Mouse (Mus musculus) ES-E14 (cell line): ENCODE data around the gene Ptn. TPM values are rescaled to one million over a fixed set of nuclear protein-coding genes. Genes with fewer than 3 reads are reported as not detected.
A peak's percentile ranks its signal among the peaks of the same experiment; 100 is the strongest.

Experiments
- DNase-seq: peaks from one replicate; pipeline ENCODE4 v3.0.0-alpha.2; 2013; ENCODE audit warnings: low read depth, low spot score
- H3K27ac ChIP-seq: 2 replicates; pipeline ENCODE4 v1.5.1; 2012; ENCODE audit warnings: low read depth, mild to moderate bottlenecking, low read length, moderate library complexity, mixed read lengths; ENCODE audit not compliant: poor library complexity, insufficient read depth, severe bottlenecking
- H3K36me3 ChIP-seq: 2 replicates; pipeline ENCODE4 v1.6.1; 2012; ENCODE audit warnings: mild to moderate bottlenecking, low read length, moderate library complexity, mixed read lengths; ENCODE audit not compliant: control insufficient read depth, poor library complexity, insufficient read depth, severe bottlenecking
- H3K4me1 ChIP-seq, 2 experiments: fragments of 150-350 bp in 1 of 2; sonication (generic) in 1 of 2; 2 replicates each; pipeline ENCODE4 v1.6.1; 2012; ENCODE audit warnings: low read length in 2 of 2, mild to moderate bottlenecking in 1 of 2, mixed read lengths in 1 of 2; ENCODE audit not compliant: control insufficient read depth in 2 of 2, insufficient read depth in 2 of 2, poor library complexity in 1 of 2
- H3K4me3 ChIP-seq, 2 experiments: fragments of 150-350 bp in 1 of 2; sonication (generic) in 1 of 2; 2 replicates each; pipeline ENCODE4 v1.5.1; 2012; ENCODE audit warnings: low read length in 2 of 2, low read depth in 1 of 2, mild to moderate bottlenecking in 1 of 2, mixed read lengths in 1 of 2; ENCODE audit not compliant: insufficient read depth in 1 of 2, poor library complexity in 1 of 2, severe bottlenecking in 1 of 2
- H3K9ac ChIP-seq: 2 replicates; pipeline ENCODE4 v1.6.1; 2012; ENCODE audit warnings: low read depth, mild to moderate bottlenecking, low read length, mixed read lengths; ENCODE audit not compliant: poor library complexity, insufficient read depth, severe bottlenecking
- H3K9me3 ChIP-seq: fragments of 150-350 bp; sonication (generic); 2 replicates; pipeline ENCODE4 v1.6.1; 2012; ENCODE audit warnings: low read depth, mild to moderate bottlenecking, low read length; ENCODE audit not compliant: control insufficient read depth, insufficient read depth
- CHD2 ChIP-seq: IDR thresholded peaks from 2 replicates; pipeline ENCODE4 v1.6.1; 2014; ENCODE audit warnings: mild to moderate bottlenecking, low read depth, low read length, inconsistent platforms
- HCFC1 ChIP-seq: IDR thresholded peaks from 2 replicates; pipeline ENCODE4 v1.6.1; 2012; ENCODE audit warnings: low read length, inconsistent platforms, borderline replicate concordance; ENCODE audit not compliant: insufficient read depth
- MAFK ChIP-seq: IDR thresholded peaks from 2 replicates; pipeline ENCODE4 v1.6.1; 2014; ENCODE audit warnings: mild to moderate bottlenecking, low read depth, low read length, inconsistent platforms; ENCODE audit not compliant: insufficient read depth
- ZC3H11A ChIP-seq: IDR thresholded peaks from 2 replicates; pipeline ENCODE4 v1.6.1; 2012; ENCODE audit warnings: low read depth, mild to moderate bottlenecking, inconsistent platforms, low read length, borderline replicate concordance
- ZNF384 ChIP-seq: IDR thresholded peaks from 2 replicates; pipeline ENCODE4 v1.6.1; 2012; ENCODE audit warnings: low read depth, low read length, inconsistent platforms
- in situ Hi-C, 2 experiments: fragments of 600-800 bp; cut with MboI; formaldehyde crosslinking; loops; one replicate each; pipeline ENCODE4 v1.15.1; 2025; ENCODE audit warnings: low sequenced_read_pairs in 2 of 2, inconsistent platforms in 1 of 2; ENCODE audit not compliant: unreplicated experiment in 2 of 2
- total RNA-seq: library from RNA; depleted of rRNA; stranded (reverse); fragments of 300-350 nt; gene quantifications from 2 replicates; pipeline ENCODE4 v1.2.3, GENCODE M21; 2012

Ptn gene
- total RNA-seq, 1 experiment = 3.9 TPM

DNA sequence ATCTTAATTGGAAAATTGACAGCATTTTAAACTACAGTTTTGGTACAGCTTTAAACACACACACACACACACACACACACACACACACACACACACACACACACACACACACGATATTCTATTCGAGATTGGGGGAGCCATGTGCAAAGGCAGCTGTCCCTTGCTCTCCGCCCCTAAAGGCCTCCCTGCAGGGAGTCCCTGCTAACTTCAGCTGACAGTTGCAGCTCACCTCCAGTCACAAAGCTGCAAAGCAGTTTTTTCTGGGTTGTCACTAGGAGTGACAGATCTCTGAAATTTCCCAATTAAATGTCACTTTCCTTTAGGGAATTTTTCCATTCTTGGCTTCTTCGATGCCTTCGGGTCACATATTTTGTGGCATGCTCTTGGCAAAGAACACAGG is 428 bp upstream of the Ptn start:
- Histone ChIP-seq H3K36me3 (no peaks in the 10 kb centered on the region), H3K9me3 (no peaks in the 10 kb centered on the region), H3K9ac (no peak overlapping the region), H3K27ac (no peak overlapping the region), H3K4me3 (no peak overlapping the region), H3K4me1 (peaks cover 0 to 3% of the 10 kb centered on the region in 2 experiments; a peak in 1 of 4 replicates)
- TF ChIP-seq HCFC1 = no peak
- TF ChIP-seq ZC3H11A = no peak
- in situ Hi-C loops = no loop called here
- DNase-seq = no peak

DNA sequence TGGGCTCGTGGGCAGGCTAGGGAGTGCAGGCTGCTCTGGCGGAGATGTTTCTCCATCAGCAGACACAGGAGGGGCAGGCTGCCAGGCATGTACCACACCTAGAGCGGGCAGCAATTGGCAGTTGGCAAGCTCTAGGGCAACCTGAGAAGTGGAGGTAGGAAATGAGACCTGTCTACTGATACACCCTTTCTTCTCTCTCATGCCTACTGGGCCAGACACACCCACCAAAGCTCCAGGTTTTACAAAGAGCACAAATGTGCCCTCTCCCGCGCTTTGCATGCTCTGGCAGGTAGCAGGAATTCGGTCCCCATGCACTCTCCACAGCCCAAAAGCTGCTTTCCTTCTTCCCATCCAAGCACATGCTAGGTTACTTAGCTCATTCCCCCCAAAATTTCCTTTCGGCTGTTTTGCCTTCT is 701 bp downstream of the Ptn start:
- TF ChIP-seq ZNF384 (no peak), MAFK (no peak), CHD2 (no peak), ZC3H11A (no peak), HCFC1 (no peak)
- H3K4me3 ChIP-seq = peak overlapping the region; percentile 47 to 51
- DNase-seq = no peak
- no peak overlapping the region for H3K9ac ChIP-seq
- H3K4me1 ChIP-seq = peaks cover 0 to 3% of the 10 kb centered on the region in 2 experiments; a peak in 1 of 4 replicates
- no peaks in the 10 kb centered on the region for H3K36me3 ChIP-seq
- in situ Hi-C loops = no loop called here
- no peaks in the 10 kb centered on the region for H3K9me3 ChIP-seq
- no peak overlapping the region for H3K27ac ChIP-seq

DNA sequence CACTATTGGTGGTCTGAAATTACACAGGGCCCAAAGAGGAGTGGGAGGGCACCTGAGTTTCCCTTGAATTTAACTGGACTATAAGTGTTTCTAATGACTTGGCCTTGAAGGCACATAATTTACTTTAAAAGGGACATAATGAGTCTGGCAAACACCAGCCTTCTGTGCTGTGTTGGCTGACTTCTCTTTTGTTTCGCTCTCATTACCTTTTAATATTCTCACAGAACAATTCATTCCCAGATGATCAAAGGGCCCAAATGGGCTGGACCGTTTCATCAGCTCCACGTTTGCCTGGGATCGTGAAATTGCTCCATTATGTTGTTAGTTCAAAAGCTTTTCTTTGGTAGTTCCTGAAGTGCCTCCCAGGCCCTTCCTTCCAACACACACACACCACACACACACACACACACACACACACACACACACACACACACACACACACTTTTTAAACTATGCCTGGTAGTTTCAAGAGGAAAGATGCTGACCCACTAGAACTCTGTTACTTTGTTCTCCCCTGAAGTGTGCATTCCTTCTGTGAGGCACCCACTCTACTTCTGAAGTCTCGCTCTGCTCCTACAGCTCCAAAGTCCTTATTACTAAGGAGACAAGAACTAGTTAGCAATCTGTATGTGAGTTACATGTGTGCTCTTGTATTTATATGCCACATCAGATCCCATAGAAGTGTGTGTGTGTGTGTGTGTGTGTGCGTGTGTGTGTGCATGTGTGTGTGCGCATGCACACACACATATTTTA is 1.5 kb downstream of the Ptn start:
- H3K4me1 ChIP-seq = peaks cover 0 to 3% of the 10 kb centered on the region in 2 experiments; a peak in 1 of 4 replicates
- H3K36me3 ChIP-seq = no peaks in the 10 kb centered on the region
- no peaks in the 10 kb centered on the region for H3K9me3 ChIP-seq
- DNase-seq = no peak
- no peak overlapping the region for H3K9ac ChIP-seq
- no peak for TF ChIP-seq CHD2
- TF ChIP-seq MAFK = no peak
- TF ChIP-seq HCFC1 = no peak
- TF ChIP-seq ZC3H11A = no peak
- TF ChIP-seq ZNF384 = no peak
- in situ Hi-C loops = no loop called here
- no peak overlapping the region for H3K4me3 ChIP-seq
- no peak overlapping the region for H3K27ac ChIP-seq

DNA sequence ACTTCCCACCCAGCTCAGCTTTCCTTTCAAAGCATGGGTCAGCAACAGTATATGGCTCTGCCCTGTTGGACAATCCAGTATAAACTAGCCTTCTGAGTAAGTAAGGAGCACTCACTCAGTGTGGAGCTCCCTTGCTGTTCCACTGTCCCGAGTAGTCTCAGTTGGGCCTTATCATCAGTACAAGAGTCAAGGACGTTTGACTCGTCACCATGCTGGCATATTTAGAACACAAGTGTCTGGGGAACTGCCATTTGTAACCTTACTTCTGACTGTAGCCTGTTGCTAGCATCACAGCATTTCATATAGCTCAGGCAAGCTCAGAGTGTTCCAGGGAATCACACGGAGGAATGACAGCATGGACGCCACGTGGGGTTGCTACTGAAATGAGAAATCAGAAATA is 3.1 kb downstream of the Ptn start:
- TF ChIP-seq CHD2 (no peak), MAFK (no peak), ZNF384 (no peak), HCFC1 (no peak), ZC3H11A (no peak)
- H3K4me3 ChIP-seq = no peak overlapping the region

More for the DNA sequence above, 3.1 kb downstream of the Ptn start:
- in situ Hi-C loops = no loop called here
- DNase-seq = no peak
- Histone ChIP-seq H3K9me3 (no peaks in the 10 kb centered on the region), H3K9ac (no peak overlapping the region), H3K36me3 (no peaks in the 10 kb centered on the region), H3K27ac (no peak overlapping the region), H3K4me1 (peaks cover 0 to 3% of the 10 kb centered on the region in 2 experiments; a peak in 1 of 4 replicates)
